Mouse (Mus musculus) R1 (cell line): ENCODE data around the gene Fgl2.
A peak's percentile ranks its signal among the peaks of the same experiment; 100 is the strongest.
"Not testable (repeated sequence)": the region's sequence is repeated elsewhere in the genome, so short reads cannot be mapped to it uniquely, and the experiment has no call there.

Source experiments
- DNase-seq: peaks from one replicate; pipeline ENCODE4 v3.0.0-alpha.2; 2018; ENCODE audit warnings: low read depth, low spot score

Fgl2 gene

DNA sequence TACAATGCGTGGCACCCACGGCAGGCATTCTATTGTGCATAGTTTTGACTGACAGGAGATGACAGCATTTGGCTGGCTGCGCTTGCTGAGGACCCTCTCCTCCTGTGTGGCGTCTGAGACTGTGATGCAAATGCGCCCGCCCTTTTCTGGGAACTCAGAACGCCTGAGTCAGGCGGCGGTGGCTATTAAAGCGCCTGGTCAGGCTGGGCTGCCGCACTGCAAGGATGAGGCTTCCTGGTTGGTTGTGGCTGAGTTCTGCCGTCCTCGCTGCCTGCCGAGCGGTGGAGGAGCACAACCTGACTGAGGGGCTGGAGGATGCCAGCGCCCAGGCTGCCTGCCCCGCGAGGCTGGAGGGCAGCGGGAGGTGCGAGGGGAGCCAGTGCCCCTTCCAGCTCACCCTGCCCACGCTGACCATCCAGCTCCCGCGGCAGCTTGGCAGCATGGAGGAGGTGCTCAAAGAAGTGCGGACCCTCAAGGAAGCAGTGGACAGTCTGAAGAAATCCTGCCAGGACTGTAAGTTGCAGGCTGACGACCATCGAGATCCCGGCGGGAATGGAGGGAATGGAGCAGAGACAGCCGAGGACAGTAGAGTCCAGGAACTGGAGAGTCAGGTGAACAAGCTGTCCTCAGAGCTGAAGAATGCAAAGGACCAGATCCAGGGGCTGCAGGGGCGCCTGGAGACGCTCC, at the start of gene Fgl2:
Gene Fgl2, plus strand, starts transcription at position 150 of the 687 bp plus-strand sequence.
- peak; percentile 62 for DNase-seq

DNA sequence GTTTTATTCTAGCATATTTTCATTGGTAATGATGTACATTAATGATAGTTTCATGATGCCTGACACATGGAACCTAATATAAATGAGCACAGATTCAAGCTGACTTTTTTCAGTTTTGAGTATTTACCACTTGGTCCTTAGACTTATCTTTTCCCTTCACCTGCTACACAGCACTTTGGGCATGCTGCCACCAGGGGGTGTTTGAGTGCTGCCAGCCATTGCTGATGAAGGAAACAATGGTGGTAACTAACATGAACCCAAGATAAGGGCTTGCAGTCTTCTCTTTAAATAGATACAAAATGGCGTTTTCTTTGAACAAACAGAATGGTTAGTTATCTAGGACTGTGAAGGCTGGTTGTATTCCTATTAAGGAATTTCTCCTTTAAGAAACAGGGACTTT, 45.9 kb upstream of the Fgl2 start:
- DNase-seq: peak; percentile 76

DNA sequence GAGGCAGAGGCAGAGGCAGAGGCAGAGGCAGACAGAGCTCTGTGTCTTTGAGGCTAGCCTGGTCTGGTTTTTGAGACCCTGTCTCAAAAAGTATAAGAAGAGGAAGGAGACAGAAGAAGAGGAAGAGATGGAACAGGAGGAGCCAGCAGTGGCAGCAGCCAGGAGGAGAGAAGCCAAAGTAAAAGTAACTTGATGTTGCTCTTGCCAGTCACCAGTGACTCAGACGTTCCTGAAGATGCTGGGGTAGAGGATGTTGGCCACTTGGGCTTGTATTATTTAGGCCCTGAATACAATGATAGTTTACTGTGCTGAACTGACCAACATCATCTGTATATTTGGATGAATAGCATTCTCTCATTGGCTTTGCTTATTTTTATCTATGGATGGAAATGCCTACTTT, 43.9 kb upstream of the Fgl2 start:
- DNase-seq: no peak

DNA sequence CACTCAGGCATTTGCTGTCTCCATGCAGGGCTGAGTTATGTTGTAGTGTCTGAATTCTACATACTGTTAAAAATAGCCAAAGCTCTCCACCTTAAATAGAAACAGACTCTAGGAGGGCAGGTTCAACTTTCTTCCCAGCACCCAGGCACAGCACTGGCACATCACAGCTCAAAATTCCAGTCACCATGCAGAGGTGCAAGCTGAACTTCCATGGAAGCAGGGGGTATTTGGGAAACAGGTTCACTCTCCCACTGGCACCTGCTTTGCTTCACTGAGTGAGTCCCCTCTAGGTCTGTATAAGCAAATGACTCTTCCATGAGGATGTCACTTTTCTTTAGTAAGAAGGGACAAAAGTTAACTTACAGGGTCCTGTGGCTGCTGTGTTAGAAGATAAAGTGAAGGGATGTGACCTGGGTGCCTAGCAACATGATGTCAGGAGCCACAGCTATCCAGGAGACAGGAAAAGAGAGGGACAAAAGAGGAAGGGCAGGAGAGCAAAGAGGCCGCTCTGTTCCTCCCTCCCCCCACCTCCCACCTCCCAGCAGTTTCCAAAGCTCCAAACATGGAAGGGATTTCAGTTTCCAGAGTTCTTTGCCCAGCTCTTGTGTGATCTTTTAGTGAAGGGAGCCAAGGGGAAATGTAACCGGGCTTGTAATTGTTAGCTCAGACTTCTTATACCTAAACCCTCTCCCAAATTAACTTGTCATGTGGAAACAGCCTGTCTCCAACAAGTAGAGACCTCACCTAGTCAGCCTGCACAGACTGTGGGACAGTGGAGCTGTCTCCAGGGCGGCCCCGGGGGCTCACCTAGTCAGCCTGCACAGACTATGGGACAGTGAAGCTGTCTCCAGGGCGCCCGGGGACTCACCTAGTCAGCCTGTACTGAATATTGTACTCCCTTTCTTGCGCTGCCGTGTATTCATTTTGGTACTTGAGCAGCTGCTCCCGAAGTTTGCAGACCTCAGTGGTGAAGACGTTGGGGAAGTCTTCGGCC, 42.5 kb upstream of the Fgl2 start:
- DNase-seq: peak; percentile 14

DNA sequence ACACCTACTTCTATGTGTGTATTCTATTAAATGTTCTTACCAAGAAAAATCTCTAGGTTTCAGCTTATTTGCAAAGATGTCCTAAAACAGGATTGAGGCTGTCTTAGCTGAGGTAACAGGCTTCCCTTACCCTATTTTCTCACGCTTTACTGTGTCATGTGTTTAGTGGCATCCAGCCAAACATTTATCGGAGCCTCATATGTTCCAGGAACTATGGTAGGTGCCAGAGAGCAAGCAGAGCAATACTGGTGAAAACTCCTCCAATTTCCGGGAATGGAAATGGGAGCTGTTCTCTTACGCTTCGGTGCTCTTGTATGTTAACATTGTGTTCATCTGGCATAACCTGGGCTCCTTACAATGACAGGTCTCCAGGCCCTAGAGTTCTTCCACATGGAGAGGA, 40.8 kb upstream of the Fgl2 start:
- DNase-seq: no peak

DNA sequence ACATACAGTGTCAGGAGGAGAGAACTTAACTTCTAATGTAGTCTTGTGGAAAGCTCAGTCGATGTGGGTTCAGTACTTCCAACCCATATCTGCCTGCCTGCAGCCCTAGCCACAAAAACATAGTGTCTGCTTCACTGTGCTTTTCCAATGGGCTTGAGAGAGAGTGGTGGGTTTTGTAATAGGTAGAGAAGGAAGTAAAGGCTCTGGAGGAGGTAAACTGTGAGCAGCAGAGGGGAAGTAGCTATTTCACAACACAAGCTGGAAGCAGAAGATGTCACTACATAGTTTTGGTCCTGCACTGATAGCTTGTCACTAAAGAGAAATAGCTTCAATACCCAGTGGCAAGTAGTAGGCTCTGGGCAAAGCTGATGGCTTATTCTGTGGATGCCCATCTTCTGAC, 40.3 kb upstream of the Fgl2 start:
- no peak for DNase-seq

DNA sequence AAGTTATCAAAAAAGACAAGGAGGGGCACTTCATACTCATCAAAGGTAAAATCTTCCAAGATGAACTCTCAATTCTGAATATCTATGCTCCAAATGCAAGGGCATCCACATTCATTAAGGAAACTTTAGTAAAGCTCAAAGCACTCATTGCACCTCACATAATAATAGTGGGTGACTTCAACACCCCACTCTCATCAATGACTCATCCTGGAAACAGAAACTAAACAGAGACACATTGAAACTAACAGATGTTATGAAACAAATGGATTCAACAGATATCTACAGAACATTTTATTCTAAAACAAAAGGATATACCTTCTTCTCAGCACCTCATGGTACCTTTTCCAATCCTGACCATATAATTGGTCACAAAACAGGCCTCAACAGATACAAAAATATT, 30.2 kb upstream of the Fgl2 start:
- not testable (repeated sequence) for DNase-seq

DNA sequence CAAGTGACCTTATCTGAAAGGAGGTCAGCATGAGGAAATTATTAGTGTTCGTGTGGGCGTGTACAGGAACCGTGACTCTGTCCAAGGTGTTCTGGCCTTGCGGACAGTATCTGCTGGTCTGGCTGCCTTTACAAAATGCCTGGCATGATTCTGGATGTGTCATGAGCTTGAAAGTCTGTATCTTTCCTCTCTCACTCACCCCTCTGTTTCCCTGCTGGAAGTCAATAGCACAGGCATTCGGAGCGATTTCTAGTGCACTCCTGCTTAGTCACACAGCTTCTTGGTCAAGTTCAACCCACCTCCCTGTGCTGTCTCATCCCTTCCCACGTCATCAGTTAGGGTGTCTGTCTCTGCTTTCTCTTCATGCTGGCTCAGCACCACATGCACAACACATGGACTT, 24.1 kb upstream of the Fgl2 start:
- no peak for DNase-seq

DNA sequence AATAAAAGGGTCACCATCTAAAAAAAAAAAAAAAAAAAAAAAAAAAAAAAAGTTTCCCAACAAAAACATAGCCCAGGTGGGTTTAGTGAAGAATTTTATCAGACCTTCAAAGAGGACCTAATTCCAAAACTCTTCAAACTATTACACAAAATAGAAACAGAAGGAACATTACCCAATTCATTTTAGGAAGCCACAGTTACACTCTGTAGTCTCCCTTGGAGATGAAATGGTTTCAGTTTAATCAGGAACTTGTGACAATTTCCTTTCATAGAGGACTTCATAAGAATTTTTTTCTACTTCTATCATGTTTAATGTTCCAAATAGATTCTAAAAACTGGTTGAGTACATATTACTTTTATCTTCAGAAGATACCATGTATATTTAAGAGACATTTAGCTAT, 20.8 kb upstream of the Fgl2 start:
- no peak for DNase-seq

DNA sequence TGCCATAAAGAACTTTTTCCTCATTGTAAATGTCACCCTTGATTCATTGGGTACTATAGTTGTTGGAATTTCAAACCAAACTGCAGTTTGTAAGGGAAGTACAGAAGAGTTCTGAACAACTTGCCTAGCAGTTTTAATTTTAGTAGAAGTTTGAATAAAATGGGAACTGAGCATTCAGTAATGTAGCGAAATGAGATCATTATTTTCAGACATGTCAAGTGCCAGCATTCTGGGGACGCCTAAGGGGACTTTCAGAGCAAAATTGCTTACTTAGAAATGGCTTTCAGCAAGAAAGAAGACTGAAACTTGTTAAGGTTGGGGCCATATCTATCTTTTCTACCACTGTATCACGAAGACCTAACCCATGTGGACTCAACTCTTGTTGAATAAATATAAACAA, 13.8 kb upstream of the Fgl2 start:
- no peak for DNase-seq

DNA sequence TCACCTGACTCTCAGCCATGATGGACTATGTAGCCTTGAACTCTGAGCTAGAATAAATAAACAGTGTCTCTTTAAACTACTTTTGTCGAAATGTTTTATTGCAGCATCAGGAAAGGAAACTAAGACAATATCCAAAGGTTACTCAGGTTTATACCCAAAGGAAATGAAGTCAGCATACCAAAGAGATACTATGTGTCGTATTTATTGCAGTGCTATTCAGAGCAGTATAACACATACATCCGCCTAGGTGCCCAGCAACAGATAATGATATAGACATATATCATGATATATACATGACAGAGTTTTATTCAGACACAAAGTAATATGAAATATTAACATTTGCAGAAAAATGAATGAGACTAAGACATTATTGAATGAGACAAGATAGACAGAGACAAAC, 9.1 kb upstream of the Fgl2 start:
- no peak for DNase-seq

DNA sequence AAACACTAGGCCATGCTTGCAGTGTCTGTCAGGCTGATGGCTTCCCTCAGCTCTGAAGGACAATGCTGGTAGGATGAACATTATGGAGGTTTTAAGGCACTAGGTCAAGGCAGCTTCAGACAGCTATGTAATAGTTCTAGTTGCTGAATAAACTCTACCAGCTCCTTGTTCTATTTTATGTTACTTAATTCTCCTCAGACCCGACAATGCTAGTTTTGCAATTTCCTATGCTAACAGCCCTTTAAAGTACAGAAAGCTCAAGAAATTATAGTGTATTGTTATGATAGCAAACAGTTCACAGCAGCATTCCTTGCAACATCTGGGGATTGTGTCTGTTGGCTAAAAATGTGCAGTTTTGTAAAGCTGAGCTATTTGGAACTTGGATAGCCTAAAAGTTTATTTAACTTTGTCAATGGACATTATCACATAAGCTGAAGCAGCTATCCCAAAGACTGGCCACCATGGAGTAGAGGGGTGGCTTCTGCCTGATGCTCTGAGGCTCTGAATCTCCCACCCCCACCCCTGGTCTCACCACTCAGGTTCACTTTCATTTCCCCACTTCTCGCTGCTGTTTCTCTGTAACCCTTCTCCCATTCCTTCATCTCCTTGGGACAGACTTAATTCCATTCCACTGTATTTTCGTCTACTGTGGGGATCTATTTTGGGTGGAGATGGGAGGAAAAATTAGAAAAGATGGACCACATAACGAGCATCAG, 5.9 kb upstream of the Fgl2 start:
- DNase-seq: no peak

DNA sequence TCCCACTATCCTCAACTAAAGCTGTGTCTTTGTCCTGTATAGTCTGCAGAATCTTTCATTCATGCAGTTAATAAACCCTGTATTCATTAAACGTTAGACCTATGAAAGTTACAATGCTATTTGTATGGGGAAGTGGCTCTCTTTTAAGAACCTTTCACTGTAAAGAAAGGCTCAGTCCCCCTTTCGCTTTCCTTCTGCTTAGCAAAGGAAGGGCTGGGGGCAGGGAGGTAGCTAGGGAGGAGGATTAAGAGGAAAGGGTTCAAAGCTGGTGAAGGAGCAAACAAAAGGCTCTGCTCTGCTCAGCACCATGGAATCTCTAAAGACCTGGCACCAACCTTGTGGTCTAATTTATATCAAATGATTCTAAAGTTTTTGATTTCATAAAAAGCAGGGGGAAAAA, 4.9 kb upstream of the Fgl2 start:
- no peak for DNase-seq

DNA sequence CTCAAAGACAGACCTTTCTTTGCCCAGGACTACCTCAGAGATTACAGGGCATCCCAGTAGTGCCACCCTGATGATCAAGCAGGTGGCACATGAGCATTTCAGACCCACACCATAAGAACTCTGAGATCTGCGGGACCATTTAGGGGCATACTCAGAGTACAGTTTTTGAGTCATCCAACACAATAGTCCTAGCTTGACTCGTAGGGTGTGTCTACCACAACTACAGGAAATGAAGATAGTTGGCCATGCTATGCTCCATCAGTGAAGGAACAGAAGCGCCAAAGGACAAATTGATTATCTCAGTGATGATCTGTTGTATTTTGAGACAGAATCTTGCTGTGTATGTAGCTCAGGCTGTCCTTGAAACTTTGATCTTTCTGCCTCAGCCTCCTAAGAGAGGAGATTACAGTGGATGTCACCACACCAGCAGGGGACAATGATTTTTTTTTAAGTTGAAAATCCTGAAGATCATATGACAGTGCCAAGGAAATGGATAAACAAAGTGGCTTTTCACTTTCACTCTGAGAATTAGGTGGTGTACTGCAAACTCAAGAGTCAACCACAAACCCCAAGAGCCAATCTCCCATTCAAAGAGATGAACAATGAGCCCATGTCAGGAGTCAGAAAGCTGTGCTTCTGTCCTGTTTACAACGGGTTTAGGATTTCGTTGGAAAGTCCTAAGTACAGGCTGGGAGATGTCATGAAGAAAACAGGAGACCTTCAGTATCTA, 2.1 kb upstream of the Fgl2 start:
- DNase-seq: no peak

DNA sequence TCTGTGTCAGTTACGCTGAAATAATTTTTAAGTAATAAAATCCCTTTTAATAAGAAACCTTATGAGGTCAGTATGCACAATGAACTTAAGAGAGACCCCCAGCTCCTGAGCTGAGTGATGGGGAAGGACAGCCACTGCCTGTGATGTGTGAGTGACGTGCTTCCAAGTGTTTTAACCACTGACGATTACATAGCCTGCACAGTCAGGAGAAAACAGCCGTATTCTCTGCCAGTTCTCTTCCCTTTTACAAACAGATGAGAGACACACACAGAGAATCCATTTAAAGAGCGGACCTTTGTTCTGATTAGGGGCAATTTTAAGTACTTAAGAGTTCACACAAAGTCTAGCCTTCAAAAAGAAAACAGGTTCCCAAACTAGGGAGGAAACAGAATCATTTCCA, 522 bp upstream of the Fgl2 start:
- no peak for DNase-seq

DNA sequence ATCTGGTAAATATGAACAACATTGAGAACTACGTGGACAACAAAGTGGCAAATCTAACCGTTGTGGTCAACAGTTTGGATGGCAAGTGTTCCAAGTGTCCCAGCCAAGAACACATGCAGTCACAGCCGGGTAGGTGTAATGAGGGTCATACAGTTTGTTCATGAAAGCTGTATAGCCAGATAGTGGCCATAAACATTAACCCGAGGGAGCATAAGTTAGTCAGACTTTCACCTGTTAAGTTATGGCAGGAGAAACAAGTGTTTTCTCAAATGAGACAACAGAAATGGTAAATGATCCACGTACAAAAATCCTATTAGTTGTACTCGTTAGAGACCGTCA, 707 bp downstream of the Fgl2 start:
- DNase-seq: no peak

DNA sequence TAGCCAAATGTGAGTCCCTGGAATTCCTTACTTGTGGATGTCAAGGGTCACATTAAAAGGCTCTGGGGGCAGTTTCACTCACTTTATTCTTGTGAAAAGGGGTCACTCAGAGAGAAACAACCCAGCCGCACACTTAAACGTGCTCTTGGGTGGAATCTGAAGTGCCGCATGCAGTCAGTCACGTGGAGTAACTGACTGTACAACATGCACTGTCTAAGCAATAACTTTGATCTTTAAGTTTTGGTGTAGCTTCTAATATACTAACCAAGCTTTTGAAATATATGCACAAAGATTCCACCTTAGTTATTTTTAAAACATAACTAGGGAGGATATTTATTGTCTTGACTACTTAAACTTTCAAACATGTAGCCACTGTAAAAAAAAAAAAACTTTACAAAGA, 4.5 kb downstream of the Fgl2 start:
- DNase-seq: no peak

DNA sequence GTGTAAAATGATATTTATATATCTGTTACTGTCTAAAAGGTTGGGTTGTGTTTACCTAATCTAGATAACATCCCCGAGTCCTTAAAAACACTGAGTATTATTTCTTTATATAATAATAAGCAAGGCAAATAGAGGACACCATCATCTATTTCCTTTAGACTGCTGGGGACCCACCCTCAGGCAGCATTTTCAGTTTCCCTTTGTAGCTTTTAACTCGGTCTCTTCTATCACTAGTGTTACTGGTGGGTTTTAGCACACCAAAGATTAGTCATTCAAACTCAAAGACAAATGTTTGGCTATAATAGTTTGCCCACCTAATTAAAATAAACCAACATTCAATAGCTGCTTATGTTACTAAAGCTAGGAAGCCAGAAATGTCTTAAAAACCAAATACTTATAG, 6.0 kb downstream of the Fgl2 start:
- DNase-seq: no peak

DNA sequence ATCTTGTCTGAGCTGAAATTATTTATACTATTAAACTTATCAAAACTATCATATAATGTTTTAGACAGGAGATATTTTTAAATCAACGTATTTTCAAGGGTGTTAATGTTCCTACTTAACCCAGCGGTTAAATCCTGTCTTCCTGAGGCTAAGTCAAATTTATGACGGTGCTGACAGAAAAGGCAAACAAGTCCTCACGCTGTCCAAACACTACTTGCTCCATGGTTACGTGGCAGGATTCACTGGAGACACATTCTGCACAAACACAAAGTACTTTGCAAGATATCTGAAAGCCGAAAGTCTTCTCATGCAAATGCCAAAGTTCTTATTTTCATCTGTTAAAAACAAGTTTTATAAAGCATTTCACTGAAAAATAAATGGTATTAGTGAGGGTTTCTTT, 9.5 kb downstream of the Fgl2 start:
- no peak for DNase-seq

DNA sequence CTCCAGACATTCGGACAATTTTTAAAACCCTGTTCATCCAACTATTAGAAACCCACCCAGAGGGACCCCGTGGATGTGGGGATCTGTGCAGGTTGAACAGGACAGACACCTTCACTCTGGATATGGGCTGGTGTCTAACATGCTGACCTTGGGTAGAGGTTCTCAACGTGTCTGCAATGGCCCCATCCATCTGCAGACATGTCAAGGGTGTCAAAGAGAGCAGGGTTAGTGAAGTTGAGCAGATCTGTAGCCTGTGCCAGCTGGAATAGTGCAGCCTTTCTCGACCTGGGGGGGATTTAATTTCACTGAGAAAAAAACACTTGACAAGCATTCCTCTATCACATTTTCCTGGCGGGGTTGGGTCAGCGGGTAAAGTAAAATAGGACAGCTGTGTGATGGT, 10.2 kb downstream of the Fgl2 start:
- DNase-seq: no peak

DNA sequence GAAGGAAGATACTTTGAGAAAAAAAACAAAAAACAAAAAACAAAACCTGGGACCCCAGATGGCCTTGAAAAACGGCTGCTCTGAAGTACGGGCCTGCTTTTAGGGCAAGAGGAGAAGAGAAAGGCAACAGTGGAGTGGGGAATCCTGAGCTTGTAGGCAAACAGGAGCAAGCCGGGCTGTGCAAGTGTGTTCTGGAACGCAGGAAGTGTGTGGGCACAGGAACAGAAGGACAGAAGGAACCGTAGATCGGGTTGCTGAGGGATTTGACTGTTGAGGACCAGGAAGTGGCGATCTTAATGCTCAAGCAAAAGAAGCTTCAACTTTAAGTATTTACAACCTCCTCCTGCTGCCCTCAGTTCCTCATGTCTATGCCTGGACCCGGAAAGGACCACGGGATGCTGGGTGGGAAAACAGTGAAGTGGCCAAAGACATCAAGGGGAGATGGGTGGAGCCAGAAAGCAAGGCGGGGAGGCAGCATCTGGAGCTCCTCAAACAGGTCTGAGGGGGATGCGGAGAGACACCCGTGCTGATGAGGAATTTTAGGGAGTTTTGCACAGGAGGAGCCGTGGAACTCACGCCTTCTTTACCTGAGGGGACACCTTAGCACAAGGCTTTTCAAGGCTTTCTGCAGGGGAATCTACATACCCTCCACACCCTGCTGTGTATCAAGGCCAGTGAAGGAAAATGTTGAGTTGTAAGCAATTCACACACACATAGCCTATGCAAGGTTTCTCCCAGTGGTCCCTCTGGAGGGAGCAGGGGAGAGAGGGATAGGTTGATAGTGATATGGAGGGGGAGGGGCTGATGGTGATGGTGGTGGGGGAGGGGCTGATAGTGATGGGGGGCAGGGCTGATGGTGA, 11.2 kb downstream of the Fgl2 start:
- peak; percentile 48 for DNase-seq
